Mouse (Mus musculus): Measurements from ENCODE around the gene Eef2.
"Not testable (repeated sequence)": the region's sequence is repeated elsewhere in the genome, so short reads cannot be mapped to it uniquely, and the experiment has no call there.

Eef2 gene

DNA sequence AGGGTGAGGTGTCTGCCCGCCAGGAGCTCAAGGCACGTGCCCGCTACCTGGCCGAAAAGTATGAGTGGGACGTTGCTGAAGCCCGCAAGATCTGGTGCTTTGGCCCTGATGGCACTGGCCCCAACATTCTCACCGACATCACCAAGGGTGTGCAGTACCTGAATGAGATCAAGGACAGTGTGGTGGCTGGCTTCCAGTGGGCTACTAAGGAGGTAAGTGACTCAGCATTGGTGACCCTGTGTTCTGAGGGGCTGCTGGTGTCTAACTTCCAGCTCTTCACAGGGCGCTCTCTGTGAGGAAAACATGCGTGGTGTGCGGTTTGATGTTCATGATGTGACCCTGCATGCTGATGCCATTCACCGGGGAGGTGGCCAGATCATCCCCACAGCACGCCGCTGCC is 4.5 kb downstream of the Eef2 start:
- no peak for DNase-seq (ENCODE audit: low spot score)

DNA sequence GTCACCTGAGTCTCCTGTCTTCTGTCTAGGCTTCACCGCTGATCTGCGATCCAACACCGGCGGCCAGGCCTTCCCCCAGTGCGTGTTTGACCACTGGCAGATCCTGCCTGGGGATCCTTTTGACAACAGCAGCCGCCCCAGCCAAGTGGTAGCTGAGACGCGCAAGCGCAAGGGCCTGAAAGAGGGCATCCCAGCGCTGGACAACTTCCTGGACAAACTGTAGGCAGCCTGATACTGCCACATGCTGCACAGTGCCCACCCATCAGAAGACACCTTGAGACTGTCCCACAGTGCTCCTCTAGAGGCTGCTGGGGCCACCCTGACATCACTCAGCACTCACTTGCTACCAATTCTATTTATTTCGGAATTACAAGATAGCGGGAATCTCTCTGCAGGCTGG is 5.4 kb downstream of the Eef2 start:
- DNase-seq (ENCODE audit: low spot score) = not testable (repeated sequence)

DNA sequence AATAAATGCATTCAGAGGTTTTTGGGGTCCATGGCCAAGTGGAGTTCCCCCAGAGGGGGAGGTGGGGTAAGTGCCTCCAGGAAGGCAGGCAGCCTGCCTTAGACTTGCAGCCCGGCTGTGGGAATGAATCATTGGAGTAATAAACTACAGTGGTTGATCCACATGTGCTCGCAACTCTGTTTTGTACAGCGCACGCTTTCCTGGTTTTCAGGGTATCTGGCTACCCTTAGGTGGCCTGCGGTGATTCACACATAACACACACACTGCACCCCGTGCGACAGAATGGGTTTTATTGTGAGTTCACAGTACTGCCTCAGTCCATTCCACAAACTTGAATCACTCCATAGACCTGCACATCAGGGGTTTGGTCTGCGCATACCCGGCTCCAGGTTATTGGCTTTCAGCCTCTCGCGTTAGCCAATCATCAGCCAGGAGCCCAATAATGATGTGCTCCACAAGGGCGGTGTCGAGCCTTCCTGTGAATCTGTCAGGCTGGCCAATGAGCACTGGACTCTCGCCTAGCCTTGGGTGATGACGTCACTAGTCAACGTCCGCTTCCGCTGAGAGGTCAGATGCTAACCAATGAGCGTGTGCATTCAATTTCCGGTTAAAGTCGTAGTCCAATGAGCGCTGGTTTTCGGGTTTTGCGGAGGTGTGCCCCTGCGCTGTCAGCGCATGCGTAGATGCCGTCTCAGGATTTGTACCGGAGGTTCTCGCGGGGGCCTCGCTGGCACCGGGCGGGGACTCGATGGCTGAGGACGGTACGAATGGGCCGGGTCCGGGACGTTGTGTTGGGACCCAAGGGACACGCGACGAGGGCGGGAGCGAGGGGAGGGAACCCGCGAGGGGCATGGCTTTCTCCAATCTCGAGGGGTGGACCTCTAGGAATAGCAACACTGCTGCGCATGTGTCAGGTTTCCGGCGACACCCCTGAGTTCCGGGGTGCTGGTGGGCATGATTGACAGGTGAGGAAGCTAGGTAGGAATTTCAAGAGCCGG is 6.2 kb downstream of the Eef2 start, which contains the start of gene Dapk3:
Dapk3 (plus strand) TSS at position 670 of the 998 bp plus-strand sequence.
- peak; percentile 96 for DNase-seq (ENCODE audit: low spot score)

DNA sequence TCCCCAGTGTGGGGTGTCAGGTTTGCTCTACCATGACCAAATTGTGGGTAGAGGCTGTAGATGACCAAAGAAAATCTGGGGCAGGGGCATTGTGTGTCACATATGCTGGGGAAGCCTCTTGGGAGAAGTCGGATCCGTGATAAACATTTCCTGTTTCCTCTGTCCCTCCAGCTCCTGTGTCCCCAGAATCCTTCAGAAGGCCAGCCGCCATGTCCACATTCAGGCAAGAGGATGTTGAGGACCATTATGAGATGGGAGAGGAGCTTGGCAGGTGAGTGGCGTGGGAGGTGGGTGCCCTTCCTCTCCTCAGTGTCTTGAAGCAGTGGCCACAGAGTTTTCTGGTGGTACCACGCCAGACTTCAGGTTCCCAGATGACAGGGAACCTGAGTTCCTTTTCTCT is 7.4 kb downstream of the Eef2 start, which contains the start of gene 4930442H23Rik:
4930442H23Rik (minus strand) TSS at position 45 of the 400 bp plus-strand sequence.
- DNase-seq (ENCODE audit: low spot score) = no peak

DNA sequence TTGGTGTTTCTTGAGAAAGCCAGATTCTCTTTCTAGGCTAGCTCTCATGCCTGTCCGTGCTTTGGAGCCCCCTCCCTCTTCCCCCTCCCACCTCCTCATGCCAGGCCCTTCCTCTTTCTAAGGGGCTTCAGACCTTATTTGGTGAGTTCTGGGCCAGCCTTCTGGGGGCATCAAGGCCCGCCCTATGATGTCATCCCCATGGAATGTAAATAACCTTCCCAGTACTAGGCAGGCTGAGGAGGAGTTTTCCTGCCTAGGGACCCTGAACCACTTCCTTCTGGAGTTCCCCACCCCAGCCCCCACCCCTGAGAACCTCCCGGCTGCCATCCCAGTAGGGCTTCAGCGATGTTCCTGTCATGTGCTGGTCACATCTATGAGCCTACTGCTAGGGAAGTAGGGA is 8.3 kb downstream of the Eef2 start:
- DNase-seq (ENCODE audit: low spot score) = no peak

DNA sequence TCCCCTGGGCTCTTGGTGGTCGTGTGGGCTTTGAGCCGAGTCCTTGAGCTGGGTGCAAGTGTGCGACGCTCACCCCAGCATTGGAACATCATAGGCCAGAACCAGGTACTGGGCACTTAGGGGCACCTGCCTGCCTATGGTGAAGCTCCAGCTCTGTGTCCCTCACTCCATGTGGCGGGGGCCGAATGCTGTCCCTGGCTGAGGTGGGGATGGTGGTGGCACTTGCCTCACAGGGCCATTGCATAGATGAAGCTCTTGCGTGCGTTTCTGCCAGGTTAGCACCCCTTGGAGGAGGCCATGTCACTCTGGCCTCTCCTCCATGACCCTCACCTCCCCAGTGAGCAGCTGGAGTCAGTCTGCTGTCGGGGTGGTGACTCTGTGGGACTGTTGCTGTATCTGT is 10.7 kb downstream of the Eef2 start:
- DNase-seq (ENCODE audit: low spot score) = no peak

DNA sequence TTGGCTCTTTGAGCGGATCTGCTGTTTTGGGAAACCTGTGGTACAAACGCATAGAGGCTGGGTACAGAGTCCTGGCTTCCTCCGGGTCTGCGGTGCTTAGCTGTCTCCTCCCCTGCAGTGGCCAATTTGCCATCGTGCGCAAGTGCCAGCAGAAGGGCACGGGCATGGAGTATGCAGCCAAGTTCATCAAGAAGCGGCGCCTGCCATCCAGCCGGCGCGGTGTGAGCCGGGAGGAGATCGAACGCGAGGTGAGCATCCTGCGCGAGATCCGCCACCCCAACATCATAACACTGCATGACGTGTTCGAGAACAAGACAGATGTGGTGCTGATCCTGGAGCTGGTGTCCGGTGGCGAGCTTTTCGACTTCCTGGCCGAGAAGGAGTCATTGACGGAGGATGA is 13.4 kb downstream of the Eef2 start:
- DNase-seq (ENCODE audit: low spot score) = no peak

DNA sequence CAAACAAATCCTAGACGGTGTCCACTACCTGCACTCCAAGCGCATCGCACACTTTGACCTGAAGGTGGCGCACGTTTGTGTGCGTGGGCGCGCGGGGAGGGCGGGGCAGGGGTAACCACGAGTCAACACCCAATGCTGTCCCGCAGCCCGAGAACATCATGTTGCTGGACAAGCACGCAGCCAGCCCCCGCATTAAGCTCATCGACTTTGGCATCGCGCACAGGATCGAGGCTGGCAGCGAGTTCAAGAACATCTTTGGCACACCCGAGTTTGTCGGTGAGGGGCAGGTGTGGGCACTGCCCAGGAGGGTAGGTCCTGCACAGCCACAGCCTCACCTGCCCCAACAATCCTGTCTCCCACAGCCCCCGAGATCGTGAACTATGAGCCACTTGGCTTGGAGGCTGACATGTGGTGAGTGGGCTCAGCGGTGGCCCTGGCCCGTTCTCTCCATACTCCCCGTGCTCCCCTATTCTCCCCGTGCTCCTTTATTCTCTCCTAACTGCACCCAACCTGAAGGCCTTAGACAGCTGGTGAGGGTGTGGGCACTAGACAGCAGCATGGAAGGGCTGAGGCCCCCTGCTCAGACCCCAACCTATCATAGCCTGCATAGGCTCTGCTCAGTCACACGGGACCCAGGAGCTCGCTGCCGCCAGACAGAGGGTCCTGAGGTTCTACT is 13.9 kb downstream of the Eef2 start:
- DNase-seq (ENCODE audit: low spot score) = no peak

DNA sequence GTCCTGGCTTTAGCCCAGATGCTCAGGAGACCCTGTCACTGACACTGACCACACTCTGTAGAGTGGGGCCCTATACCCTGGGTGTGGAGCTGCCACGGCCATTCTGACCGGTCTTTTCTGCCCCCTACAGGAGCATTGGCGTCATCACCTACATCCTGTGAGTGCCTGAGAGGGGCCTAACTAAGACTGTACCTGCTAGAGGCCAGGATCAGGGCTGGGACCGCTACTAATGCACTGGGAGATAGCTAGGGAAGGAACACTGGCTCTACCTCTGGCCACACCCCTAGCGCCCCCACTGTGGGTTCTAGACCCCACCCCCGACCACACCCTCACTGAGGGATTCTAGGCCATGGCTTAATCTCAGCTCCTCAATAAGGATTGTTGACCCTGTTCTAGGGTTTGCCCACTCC is 14.5 kb downstream of the Eef2 start:
- no peak for DNase-seq (ENCODE audit: low spot score)

DNA sequence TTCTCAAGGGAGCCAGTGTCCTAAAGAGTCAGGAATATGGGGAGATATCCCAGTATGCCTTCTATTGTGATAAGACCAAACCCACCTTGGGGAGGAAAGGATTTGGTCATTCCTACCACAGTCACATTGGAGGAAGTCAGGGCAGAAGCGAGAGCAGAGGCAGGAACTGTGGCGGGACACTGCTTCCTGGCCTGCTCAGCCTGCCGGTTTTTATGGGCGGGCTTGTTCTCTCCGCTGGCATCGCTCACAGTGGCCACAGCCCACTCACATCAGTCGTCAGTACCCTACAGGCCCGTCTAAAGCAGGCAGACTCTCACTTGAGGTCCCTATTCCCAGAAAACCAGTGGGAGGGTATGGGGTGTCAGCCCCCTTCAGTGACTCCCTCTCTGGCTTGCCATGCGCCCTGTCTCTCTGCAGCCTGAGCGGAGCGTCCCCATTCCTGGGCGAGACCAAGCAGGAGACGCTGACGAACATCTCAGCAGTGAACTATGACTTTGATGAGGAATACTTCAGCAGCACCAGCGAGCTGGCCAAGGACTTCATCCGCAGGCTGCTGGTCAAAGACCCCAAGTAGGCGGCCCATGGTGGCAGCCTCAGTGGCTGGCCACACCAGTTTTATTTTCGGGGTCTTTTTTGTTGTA is 15.0 kb downstream of the Eef2 start:
- DNase-seq (ENCODE audit: low spot score) = no peak

DNA sequence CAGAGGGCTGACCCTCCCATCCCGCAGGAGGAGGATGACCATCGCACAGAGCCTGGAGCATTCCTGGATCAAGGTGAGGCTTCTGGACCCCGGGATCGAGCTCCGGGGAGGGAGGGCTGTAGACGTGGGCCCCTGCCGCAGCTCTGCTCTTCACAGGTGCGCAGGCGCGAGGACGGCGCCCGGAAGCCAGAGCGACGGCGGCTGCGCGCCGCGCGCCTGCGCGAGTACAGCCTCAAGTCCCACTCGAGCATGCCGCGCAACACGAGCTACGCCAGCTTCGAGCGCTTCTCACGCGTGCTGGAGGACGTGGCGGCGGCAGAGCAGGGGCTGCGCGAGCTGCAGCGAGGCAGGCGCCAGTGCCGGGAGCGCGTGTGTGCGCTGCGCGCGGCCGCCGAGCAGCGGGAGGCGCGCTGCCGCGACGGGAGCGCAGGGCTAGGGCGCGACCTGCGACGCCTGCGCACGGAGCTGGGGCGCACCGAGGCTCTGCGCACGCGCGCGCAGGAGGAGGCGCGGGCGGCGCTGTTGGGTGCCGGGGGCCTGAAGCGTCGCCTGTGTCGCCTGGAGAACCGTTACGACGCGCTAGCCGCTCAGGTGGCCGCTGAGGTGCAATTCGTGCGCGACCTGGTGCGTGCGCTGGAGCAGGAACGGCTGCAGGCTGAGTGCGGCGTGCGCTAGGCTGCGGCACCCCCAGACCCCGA is 16.0 kb downstream of the Eef2 start:
- DNase-seq (ENCODE audit: low spot score) = peak; percentile 79

DNA sequence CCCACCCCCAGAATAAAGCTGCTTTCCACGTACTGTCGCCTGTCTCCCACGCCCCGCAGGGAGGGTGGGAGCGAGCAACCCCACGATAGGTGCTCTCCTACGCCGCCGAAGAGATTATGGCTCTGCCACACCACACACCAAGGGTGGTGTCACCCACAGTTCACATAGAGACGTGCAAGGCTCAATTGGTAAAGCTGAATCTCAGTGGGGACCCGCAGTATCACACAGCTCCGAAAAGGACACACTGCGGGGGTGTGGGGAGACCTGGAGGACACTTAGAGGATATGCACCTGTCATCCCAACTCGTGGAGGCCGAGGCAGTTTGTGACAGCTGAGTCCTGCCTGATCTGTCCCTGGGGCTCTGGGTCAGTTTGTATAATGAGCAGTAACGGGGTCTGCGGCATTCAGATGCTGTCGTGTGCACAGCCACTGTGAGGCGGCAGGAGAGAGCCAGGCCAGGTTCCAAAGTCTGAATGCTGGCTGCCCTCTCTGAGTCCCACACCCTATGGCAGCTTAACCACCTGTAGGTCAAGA is 16.6 kb downstream of the Eef2 start:
- DNase-seq (ENCODE audit: low spot score) = no peak

DNA sequence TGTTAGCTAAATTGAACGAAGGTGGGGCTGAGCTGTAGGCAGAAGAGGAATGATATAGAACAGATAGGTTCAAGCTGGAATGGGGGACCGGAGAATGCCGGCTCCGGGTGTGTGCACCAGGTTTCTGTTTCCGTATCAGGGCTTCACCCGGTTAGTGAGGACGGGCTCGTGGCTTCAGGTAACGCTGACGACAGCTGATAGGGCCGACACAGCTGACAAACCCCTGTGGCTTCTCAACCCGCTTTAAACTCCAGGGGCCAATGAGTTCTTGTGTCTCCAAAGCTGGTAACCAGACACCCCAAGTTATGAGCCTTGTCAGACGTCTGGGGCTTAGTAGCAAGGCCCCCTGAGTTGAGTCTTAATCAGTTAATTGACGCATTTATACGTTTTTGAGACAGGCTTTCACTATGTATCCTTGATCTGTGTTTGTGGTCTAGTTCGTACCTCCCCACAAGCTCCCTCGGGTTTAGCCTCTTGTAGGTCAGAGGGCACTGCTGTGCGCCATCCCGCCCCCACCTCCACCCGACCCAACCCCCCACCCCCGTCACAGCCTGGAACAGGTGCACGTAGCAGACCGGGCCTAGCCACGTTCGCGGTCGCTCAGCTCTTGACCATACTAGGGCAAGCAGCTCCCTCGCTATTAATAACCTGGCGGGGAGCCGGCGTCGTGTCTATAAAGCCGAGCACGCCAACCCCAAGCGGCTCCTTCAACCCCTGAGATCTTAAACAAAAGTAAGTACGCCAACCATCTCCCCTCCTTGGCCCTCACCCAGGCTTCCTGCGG is 17.8 kb downstream of the Eef2 start:
- peak; percentile 56 for DNase-seq (ENCODE audit: low spot score)

DNA sequence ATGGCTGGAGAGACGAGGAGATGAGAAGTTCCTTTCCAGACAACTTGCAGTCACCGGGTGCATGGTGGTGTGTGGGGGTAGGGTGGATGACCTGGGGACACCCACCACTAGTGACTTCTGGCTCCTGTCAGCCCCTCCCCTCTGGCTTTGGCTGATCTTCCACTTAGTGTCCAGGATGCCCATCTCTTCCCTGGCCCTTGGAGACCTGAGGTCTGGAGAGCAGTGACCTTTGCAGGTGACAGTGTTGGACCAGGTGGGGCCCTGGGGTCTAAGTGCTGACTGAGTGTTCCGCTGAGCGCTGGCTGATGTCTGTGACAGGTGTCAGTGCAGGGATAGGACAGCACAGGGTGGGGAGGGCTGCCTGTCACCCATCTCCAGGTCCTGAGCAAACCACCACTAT is 18.9 kb downstream of the Eef2 start:
- DNase-seq (ENCODE audit: low spot score) = no peak

DNA sequence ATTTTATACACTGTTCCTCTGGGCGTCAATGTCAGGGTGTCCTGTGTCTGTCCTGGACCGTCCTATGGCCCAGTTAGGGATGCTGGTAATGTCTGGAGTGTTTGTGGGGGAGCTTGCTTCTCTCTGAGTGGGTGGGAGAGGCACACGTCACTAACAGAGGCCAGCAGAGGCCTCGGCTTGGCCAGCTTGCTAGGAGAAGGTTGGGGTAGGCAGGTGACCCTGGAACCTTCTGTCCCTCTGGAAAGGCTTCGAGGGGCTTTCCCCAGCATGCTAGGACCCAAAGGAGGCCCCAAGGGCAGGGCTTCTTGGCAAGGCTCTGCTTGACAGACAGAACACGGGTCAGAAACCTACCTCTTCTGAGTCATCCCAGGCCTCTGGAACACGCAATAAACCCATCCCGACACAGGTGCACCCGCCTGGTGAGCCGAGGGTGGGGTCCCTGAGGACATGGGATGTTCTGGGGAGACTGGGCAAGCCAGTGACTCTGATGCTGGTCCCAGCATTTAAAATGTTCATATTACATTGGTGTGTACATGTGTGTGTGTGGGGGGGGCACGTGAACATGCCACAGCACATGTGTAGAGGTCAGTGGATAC is 20.1 kb downstream of the Eef2 start:
- no peak for DNase-seq (ENCODE audit: low spot score)

DNA sequence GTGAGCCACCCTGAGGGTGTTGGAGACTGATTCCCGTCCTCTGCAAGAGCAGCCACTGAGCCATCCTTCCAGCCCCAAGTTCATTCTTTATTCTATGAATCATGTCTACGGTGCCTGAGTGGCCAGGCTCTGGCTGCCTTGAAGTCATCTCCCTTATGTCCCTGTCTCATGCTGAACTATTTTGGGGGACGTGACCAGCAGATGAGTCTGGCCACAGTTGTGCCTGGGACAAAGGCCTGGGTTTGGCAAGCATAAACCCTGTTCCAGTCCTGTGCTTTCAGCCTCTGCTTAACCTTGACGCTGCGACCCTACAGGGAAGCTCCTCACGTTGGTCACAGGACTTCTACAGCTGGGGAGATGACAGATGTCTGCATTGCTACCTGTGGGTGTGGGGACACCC is 20.9 kb downstream of the Eef2 start:
- DNase-seq (ENCODE audit: low spot score) = no peak

DNA sequence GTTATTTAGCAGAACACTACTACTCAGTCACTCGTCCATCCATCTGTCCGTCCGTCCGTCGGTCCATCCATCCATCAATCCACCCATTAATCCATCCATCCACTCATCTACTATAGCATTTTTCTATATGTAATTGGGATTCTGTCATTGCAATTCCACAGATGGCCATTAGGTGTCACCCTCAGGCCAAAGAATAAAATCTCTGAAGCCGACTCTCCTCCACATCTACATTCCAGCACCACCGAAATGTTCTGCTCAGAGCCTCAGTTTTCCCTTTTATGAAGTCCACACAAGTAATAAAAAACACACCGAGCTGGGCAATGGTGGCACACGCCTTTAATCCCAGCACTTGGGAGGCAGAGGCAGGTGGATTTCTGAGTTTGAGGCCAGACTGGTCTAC is 21.8 kb downstream of the Eef2 start:
- DNase-seq (ENCODE audit: low spot score) = no peak

DNA sequence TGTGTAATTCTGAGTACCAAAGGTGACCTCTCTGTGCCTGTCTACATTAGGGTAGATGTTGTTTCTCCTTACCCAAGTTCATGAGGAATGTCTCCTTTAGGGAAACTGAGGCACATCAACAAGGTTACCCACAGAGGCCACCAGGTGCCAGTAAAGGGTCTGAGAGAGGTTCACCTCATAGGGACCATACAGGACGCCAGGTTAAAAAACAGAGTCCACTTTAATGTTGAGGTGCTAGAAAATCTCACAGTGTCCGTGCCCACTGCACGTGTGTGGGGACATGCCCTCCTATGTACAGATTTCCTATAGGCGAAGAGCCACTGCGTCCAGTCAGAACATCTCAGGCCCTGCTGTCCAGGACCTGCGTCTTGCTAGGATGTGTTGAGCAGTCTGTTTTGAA is 22.6 kb downstream of the Eef2 start:
- DNase-seq (ENCODE audit: low spot score) = no peak

DNA sequence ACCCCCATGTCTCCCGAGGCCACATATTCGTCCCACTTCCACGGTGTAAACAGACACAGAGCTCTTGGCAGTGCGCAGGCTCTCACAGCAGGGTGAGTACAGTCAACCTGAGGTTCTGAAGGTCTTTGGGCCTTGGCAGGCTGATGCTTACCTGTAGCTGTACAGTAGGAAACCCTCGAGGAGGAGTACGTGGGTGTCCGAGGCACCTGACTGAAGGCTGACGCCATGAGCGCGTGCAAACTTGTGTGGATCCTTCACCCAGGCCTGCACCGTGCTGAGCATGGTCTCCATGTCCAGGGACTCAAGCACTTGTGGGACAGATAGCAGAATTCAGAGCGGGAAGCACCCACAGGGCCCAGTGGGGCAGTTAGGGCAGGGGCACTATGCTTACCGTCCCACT is 23.7 kb downstream of the Eef2 start:
- no peak for DNase-seq (ENCODE audit: low spot score)

DNA sequence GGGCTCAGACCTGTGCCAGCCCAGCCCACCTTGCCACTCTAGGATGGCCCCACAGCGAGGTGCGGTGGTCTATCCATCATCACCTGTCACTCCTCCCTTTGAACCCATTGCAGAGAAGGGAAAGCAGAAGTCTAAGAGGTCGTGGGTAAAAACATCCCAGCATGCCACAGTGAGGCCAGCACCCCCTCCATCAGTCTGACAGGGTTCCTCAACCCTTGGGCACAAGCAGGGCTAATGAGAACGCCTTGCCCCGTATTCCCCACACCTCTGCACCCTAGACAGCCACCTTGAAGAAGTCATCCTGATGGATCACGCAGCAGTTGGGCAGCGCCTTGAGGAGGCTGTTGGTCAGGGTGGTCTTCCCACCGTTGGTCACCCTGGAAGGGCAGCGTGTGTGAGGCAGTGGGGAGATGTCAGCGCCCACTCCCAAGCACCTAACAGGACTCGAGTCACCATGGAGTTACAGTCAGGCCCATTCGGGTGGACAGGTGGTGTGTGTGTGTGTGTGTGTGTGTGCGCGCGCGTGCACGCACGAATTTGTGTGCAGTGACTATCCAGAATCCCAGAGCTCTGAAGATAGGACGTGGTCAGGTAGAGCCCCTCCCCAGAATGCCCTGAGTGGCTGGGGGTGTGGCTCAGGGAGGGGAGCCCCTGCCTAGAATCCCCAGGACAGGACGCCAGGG is 24.3 kb downstream of the Eef2 start:
- DNase-seq (ENCODE audit: low spot score) = no peak
